Mouse (Mus musculus) B cell, adult 2 months (primary cell): Measurements from ENCODE around the gene Dnajb4.

Experiments
- DNase-seq, 2 experiments: peaks; one replicate each; pipeline ENCODE4 v3.0.0; 2022

Gene Dnajb4

GRCm38 (mm10) chr3:152171236-152171635 is 38.9 kb downstream of the Dnajb4 start:
- no peak for DNase-seq

GRCm38 (mm10) chr3:152170407-152170806 is 39.7 kb downstream of the Dnajb4 start:
- no peak for DNase-seq

GRCm38 (mm10) chr3:152168007-152168406 is 42.1 kb downstream of the Dnajb4 start:
- no peak for DNase-seq

- DNase-seq, result no peak
Observed at GRCm38 (mm10) chr3:152166699-152167451, 43.2 kb downstream of the Dnajb4 start.

- DNase-seq, result no peak
Observed at GRCm38 (mm10) chr3:152166099-152166423, 44.0 kb downstream of the Dnajb4 start, which contains the start of gene Gipc2. Gene Gipc2 (minus strand): TSS chr3:152166230.

- peak; percentile 4 to 15 for DNase-seq
Observed at GRCm38 (mm10) chr3:152165351-152166098, 44.6 kb downstream of the Dnajb4 start.

- no peak for DNase-seq
Observed at GRCm38 (mm10) chr3:152165014-152165350, 45.1 kb downstream of the Dnajb4 start.

- DNase-seq, result no peak
Observed at GRCm38 (mm10) chr3:152163320-152163719, 46.8 kb downstream of the Dnajb4 start.

GRCm38 (mm10) chr3:152160607-152161006 is 49.5 kb downstream of the Dnajb4 start:
- no peak for DNase-seq

GRCm38 (mm10) chr3:152159321-152159720 is 50.8 kb downstream of the Dnajb4 start:
- no peak for DNase-seq

- DNase-seq, result no peak
Observed at GRCm38 (mm10) chr3:152158344-152159291, 51.5 kb downstream of the Dnajb4 start.

- DNase-seq, result no peak
Observed at GRCm38 (mm10) chr3:152156816-152157496, 53.1 kb downstream of the Dnajb4 start.

- DNase-seq, result no peak
Observed at GRCm38 (mm10) chr3:152155296-152155948, 54.7 kb downstream of the Dnajb4 start.

GRCm38 (mm10) chr3:152154095-152154494 is 56.0 kb downstream of the Dnajb4 start:
- no peak for DNase-seq

- no peak for DNase-seq
Observed at GRCm38 (mm10) chr3:152153152-152153551, 57.0 kb downstream of the Dnajb4 start.

- DNase-seq, result no peak
Observed at GRCm38 (mm10) chr3:152152483-152152804, 57.7 kb downstream of the Dnajb4 start.

- no peak for DNase-seq
Observed at GRCm38 (mm10) chr3:152151725-152152482, 58.2 kb downstream of the Dnajb4 start.

- DNase-seq, result no peak
Observed at GRCm38 (mm10) chr3:152149863-152150262, 60.2 kb downstream of the Dnajb4 start.

- no peak for DNase-seq
Observed at GRCm38 (mm10) chr3:152149449-152149848, 60.7 kb downstream of the Dnajb4 start.

GRCm38 (mm10) chr3:152147085-152147831 is 62.8 kb downstream of the Dnajb4 start:
- no peak for DNase-seq

GRCm38 (mm10) chr3:152145186-152145585 is 64.9 kb downstream of the Dnajb4 start:
- no peak for DNase-seq
